Mouse (Mus musculus) spleen, embryonic (tissue): ENCODE results near the gene Atxn1.

Experiments
- CTCF ChIA-PET: fragments of 350-600 bp; sonication (Branson Sonifier 250); formaldehyde crosslinking; loops from one replicate; lab custom pipeline; 2022; lab: Charles Lee

Atxn1 gene

DNA sequence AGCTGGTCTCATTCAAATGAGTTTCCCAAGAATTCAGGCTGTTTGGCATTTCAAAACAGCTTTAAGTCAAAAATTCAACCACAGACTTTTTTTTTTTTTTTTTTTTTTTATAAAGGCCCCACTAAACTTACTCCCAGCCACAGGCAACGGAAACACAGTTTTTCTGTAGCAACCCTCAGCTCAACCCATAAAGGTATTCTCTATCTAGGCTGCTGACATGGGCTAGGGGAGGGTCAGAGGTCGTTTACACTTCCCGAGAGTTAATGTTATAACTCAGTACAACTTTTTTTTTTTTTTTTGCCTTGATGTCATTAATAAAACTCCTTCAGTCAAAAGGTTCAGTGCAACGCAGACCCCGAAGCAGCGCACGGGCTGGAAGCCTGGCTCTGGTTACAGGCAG, 93.3 kb downstream of the Atxn1 start:
- CTCF ChIA-PET, result interaction anchor here (0.5 to 0.7 kb wide), 3 partner anchors 10 to 78 kb away, joined by 3 to 8 read pairs (median 7); no protein-coding TSS in a partner anchor

- CTCF ChIA-PET, result no interaction called here
Measured at GRCm38 (mm10) chr13:45868886-45869285, 95.9 kb downstream of the Atxn1 start.

GRCm38 (mm10) chr13:45867273-45867672, 97.5 kb downstream of the Atxn1 start:
- CTCF ChIA-PET, result no interaction called here

DNA sequence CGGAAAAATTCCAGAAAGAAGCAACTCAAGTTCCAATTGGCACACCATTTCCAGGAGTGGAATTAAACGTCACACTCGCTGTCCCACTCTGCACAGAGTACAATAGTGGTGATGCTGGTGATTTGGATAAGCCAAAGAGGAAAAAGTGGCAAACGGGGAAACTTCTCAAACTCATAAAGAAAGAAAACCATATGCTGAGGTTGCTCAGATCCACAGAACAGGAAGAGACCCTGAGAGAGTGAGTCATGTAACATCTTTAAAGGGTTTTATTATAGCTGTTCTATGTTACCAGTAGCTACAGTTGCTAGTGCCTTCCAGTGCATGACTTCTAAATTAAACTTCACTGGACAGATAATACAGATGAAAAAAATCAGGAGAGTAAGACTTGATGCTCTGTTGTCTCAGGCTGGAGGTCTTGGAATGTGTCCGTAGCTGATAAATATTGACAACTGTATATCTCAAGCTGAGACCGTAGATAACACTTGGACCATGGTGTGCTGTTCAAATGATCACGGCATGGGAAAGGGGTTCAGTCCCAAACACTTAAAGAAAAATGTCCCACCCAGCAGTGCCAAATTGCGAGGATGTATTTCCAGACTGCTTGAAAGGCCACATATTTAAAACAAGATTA, 98.1 kb downstream of the Atxn1 start:
- CTCF ChIA-PET, result no interaction called here

- CTCF ChIA-PET, result no interaction called here
Measured at GRCm38 (mm10) chr13:45865620-45866019, 99.2 kb downstream of the Atxn1 start.

DNA sequence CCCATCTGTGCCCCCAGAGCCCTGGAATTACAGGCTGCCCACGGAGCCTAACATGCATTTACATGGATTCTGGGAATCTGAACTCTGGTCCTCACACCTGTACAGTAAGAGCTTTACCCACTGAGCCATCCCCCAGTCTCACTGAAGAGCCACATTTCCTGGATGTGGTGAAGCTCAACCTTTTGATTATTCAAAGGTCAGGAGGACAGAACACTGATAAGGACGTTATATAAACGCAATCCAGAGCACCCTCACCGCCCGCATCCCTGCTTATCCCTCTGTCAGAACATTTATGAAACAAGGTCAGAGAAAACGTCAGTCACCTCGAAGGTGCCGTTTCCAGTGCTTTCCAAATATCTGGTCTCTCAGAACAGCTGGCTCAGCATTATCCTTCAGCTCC, 101.0 kb downstream of the Atxn1 start:
- CTCF ChIA-PET, result no interaction called here

DNA sequence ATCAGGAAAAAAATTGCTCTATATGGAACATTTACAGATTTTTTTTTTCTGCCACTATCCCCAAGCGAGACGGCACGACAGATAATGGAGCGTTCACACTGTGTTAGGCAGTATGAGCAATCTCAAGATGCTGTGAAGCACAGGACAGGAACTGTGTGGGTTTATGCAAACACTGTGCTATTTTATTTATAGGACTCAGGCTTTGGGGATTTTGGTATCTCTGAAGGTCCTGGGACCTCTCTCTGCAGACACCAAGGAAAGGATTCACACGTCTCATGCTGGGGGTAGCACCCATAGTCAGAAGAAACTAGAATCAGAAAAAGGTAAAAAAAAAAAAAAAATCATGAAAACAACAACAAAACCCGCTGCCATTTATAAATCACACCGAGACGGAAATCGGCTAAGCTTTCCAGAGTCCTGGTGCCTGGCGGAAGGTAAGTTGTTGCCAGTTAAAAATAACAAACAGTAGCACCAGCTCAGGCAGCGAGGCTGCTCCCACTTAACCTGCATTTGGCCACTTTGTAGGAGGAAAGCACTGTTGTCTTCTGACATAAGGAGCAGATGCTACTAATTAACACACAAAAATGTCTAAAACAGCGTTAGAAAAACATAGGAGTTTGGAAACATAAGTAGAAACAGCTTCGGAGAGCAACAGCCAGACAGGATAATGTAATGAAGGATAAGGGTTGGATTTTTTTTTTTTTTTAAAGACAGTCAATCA, 102.8 kb downstream of the Atxn1 start:
- CTCF ChIA-PET, result no interaction called here

DNA sequence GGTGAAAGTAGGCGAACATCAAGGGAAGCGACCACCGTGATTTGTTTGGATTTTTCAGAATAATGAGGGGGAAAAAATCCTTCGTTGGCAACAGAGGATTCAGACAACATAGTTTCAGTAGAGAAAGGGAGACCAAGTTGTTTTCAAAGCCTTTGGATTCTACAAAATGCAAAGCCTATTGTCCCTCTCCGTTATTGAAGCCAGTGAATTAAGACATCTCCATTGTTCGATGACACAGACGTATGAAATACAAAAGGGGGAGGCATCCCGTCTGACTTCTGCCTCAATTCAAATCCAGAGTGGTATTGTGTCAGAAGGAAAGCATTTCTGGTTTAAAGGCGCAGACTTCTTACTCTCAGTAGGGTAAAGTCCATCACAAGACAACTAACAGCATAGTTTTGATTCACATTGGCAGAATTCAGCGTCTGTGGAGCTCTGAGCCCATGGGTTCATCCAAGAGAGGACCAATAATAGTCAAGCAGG, 103.7 kb downstream of the Atxn1 start:
- CTCF ChIA-PET, result interaction anchor here (0.6 kb wide), 1 partner anchor 247 kb away, joined by 9 read pairs; no protein-coding TSS in a partner anchor

GRCm38 (mm10) chr13:45859081-45859709, 105.6 kb downstream of the Atxn1 start:
- CTCF ChIA-PET, result interaction anchor here (1.1 kb wide), 1 partner anchor 52 kb away, joined by 3 read pairs; no protein-coding TSS in a partner anchor

DNA sequence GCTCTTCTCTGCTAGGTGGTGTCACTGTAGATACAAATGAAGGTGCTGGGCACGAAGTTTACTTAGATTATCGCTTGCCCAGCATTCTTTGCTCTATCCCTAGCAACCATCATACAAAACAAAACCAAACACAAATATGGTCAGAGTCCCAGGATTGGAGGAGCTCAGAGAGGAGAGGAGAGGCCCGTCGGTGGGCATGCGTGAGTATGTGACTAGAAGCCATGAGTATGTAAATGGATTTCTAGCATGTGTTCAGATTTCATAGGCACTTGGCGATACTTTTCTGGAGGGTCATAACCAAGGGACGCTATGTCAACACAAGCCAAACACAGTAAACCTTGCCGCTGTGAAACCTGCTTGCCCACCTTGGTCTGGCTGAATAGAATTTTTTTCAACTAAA, 107.4 kb downstream of the Atxn1 start:
- CTCF ChIA-PET, result interaction anchor here (0.6 kb wide), 1 partner anchor 237 kb away, joined by 3 read pairs; no protein-coding TSS in a partner anchor

DNA sequence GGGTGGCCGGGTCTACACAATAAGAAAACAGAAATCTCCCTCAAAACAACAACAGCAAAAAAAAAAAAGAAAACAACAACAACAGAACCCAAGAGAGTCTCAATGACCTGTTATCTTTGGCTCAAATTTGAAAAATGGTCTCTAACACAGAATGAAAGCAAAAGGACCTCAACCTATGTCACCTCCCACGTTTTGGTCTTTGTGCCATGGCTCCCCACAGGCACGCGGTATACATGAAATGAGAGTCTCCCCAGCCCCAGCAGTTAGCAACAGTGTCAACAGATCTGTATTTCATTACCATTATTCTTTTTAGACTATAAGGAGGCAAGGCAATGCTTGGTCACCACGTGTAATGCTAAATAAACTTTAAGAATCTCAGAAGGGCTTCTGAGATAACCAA, 110.3 kb downstream of the Atxn1 start:
- CTCF ChIA-PET, result interaction anchor here (0.6 kb wide), 1 partner anchor 101 kb away, joined by 7 read pairs; no protein-coding TSS in a partner anchor

DNA sequence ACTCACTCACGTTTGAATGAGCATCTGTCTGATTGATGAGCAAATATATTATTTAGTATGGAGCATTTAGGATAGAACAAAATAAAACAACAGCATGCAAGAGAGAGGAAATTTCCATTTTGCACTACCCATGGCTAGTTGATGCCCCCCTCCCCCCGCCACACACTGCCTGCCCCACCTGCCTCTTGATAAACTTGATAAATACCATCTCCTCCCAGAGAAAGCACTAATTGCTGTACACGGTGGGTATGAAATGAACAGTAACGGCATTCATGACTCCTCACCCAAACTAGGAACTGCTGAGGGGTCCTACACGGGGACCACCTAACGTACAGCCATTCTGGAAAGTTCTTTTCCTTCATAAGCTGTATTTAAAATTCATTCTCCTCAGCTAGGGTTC, 111.1 kb downstream of the Atxn1 start:
- CTCF ChIA-PET, result interaction anchor here (0.6 kb wide), 1 partner anchor 102 kb away, joined by 7 read pairs; no protein-coding TSS in a partner anchor

- CTCF ChIA-PET, result no interaction called here
Measured at GRCm38 (mm10) chr13:45852288-45852687, 112.5 kb downstream of the Atxn1 start.

- CTCF ChIA-PET, result interaction anchor here (0.6 kb wide), 1 partner anchor 358 kb away, joined by 3 read pairs; no protein-coding TSS in a partner anchor
Measured at GRCm38 (mm10) chr13:45851746-45852145, 113.1 kb downstream of the Atxn1 start.

DNA sequence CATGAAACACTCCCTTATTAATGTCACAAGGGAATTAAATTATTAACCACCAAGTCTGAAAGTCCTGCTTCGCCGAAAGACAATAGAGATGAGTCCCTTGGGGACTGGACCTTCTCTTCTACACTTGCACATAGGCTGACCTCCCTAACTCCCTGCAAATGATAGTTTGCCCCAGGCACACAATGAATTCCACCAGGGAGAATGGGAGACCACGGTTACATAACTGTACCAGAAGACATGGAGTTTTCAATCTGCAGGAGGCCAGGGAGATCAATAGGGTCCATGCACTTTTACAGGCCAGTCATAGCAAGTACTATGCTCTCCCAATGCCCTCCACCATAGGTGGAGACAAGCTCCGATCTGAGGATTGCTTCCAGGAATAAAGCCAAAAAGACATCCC, 113.7 kb downstream of the Atxn1 start:
- CTCF ChIA-PET, result interaction anchor here (0.6 kb wide), 1 partner anchor 358 kb away, joined by 3 read pairs; no protein-coding TSS in a partner anchor

DNA sequence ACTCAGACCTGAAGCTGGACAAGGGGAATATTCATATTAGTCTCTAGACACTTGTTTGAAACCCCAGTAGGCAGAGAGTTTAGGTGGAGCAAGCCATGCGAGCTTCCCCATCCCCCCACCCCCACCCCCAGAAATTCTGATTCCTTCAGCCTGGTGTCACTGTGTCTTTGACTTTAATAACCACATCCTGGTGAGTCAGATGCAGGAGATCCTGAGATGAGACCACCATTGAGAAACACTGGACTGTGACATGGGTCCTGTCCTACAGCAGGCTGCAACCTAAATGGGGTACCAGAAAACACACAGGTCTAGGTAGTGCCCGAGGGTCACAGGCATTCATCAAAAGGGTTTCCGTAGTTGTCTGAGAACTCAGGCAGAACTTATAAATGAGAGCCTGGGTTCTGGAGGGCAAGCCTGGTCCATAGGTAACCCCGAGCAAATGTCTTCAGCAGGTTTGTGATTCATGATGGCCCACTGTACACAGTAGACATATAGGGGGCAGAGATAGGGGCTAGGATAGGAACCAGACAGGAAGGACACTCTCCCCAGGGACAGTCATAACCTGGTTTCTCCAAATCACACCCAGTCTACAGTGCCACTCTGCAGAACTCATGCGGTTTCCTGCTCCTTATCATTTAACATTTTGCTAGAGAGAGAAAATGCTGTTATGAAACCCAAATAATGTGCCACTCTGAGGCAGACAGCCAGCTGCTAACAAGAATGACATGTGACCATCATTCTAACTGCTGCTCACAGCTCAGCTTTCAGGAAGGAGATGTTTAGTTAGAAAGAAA, 114.4 kb downstream of the Atxn1 start:
- CTCF ChIA-PET, result no interaction called here

- CTCF ChIA-PET, result no interaction called here
Measured at GRCm38 (mm10) chr13:45849145-45850023, 115.4 kb downstream of the Atxn1 start.

DNA sequence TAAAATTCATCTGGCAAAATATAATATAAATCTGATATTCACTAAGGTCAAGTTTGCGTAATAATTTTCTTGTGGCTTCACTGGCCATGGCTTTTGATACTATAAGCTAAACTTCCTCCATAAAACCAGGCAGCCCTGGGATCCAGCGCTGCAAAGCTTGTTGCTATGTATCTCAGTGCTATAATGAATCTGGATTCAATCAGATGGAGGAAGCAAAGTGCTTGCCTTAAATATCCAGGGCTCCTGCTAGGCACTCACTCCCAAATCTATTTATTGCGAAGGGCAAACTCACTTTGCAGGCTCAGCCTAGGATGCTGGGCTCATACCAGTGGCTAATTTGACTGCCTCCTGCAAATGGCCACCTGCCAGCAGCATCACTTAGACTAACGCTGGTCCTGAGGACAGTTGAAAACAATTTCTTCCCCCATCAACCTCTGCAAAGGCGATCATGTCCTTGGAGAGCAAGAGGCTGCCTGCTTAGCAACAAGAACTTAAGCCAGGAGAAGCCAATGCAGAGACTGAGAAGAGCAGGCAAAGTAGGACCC, 122.2 kb downstream of the Atxn1 start:
- CTCF ChIA-PET, result no interaction called here

DNA sequence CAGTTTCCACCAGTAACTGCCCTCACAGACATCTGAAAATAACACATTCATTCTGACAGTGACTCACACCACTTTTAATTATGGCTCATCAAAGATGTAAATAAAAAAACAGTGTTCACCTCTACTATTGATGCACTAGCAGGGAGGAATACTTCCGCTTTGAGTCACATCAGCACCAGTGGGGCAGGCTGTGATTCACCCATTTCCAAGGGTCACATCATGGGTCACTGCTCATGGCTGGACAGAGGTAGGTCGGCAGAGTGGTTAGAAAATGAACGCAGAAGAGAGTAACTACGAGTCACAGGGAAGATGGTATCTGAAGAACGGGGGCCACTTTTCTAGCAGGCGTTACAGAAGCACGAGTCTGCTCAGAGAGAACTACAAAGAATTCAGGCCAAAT, 124.9 kb downstream of the Atxn1 start:
- CTCF ChIA-PET, result no interaction called here
